Mouse (Mus musculus) left cerebral cortex, postnatal 14 days (tissue): Measurements from ENCODE around the gene Lrrc75a. TPM values are rescaled to one million over a fixed set of nuclear protein-coding genes. Genes with fewer than 3 reads are reported as not detected.

ENCODE experiments used
- DNase-seq, 2 experiments: peaks; one replicate each; pipeline ENCODE4 v3.0.0; 2021 to 2022; ENCODE audit warnings: low spot score in 2 of 2, mixed read lengths in 1 of 2
- intact Hi-C: fragments of 180-260 bp; cut with DNase I; formaldehyde crosslinking; loops from one replicate; pipeline ENCODE4 v1.15.1; 2025
- total RNA-seq, 2 experiments: library from RNA; stranded (reverse); gene quantifications; 2 replicates each; pipeline ENCODE4 v1.2.3; 2021

The Lrrc75a gene
- total RNA-seq, 2 experiments from 2014 or later, result 16.4 to 16.8 TPM

GRCm38 (mm10) chr11:62604886-62605618 lies 43.3 kb downstream of the Lrrc75a start:
- no peak for DNase-seq
- intact Hi-C loops, result no loop called here

DNA sequence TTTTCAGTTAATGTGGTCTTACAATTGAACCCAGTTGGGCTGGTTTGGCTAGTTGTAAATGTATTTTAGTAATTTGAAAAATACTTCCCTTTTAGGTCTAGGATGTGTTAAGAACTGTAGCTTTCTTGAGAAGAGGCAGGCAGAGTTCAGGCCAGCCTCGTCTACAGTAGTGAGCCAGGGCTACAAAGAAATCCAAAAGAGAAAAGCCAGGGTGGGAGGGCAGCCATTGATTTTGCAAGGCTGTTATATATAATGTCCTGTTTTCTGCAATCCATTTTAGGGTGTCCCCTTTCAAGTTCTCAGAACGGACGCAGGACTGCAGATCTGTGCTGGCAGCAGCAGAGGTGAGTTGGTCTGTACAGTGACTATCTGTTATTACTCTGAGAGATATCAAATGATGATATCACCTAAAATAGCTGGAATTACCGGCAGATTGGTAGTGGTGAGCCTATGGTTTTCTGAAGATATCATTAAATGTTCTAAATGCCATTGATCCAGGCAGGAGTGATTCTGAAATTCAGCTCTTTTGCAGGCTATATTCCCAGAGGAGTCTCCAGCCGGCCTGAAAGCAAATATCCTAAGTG lies 44.1 kb downstream of the Lrrc75a start:
- DNase-seq, result no peak
- intact Hi-C loops, result no loop called here

DNA sequence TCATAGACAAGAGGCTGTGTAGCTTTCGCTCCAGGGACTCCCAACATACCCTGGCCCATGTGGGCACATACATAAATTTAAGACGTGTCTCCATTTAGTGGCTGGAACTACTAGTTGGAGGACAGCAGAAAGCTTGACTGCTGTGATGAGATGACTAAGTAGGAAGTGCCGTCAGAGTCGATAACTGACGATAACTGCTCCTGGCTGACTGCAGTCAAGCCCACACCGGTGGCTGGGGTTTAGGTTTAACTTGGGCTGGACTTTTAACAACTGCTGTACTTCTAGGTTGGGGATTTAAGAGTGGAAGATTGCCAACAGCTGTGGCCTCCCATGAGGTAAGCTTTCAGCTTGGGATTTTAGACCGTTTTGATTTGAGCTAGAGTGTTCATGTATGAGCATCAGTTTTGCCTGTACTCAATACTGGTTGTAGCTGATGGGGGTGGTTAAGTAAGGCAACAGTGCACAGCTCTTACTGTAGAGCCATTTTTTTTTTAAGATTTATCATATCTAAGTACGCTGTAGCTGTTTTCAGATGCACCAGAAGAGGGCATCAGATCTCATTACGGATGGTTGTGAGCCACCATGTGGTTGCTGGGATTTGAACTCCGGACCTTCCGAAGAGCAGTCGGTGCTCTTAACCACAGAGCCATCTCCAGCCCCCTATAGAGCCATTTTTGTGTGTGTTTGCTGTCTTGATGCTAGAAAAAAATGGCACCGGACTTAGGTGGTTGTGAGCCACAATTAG lies 44.8 kb downstream of the Lrrc75a start:
- peak; percentile 31 to 60 for DNase-seq
- intact Hi-C loops, result no loop called here

DNA sequence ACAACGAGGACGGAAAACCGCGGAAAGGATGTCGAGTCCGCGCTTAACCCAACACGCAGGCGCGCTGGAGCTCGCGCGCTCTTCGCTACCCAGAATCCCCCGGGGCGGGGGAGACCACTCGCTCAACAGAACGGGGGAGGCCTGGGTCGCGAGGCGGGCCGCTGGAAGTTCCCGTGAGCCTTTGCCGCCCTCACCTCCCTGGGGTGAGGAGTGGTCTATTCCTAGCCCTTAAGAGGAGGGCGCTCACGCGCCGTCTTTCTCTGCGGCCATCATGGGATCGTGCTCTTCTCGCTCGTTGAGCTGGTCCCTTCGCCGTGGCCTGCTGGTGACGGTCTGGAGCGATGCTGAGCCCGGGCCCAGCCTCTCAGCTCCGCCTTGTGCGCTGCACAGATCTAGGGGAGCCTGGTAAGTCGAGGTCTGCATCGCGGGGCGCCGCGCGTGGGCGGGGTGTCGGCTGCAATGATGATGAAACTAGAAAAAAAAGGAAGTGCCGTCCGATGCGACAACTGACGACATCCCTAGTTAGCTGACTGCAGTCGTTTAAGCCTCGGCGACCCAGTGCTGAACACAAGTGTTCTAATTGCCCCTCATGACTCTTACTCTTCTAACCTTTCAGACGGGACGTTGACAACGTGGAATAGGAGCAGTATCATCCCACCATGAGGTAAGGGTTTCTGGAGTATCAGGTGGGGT lies 45.6 kb downstream of the Lrrc75a start:
- intact Hi-C loops, result no loop called here

GRCm38 (mm10) chr11:62601732-62602618 lies 46.3 kb downstream of the Lrrc75a start:
- DNase-seq, result no peak
- intact Hi-C loops, result no loop called here

More for the DNA sequence above, 45.6 kb downstream of the Lrrc75a start:
- DNase-seq, result peak; percentile 98

DNA sequence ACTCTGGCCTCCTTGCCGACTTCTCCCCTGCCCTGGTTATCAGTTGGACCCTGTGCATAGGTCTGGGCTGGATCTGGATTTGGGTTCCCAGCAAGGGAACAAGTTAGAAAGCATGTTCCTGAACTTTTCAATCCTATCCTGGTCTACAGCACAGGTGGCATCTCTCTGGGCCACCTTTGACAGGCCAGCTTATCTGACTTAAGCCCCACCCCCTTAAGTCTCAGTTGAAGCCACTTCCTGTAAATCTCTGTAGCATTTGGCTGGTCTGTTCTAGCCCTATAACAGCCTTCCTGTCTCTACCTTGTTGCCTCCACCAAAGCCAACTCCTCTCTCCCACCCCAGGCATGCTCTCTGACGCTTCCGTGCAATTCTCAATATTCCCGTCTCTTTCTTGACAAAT lies 49.8 kb downstream of the Lrrc75a start:
- intact Hi-C loops, result no loop called here
- no peak for DNase-seq

DNA sequence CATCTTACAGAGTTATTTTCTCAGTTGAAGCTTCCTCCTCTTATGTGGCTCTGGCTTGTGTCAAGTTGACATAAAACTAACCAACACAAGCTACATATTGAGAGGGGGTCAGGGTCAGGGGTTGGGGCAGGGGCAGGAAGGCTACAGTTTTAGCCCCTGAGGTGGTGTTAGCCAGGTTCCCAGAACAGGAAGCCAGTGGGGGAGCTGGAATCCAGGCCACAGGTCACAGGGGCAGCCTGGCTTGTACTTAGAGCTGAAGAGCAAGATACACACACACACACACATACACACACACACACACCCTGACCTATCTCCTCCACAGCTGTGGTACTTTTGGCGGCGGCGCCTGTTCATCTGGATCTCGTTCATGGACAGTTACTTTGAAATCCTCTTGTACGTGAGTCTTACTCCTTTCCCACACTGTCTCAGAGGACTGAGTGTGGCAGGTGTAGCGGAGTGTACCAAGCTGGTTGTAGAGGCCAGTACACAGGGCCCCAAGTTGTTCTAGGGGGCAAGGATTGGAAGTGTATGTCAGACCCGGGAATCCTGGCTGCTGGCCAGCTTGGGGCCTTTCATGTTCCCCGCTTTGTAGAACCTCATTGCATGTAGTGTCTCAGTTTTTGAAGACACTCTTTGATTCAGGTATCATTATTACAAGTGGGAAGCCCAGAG lies 56.3 kb downstream of the Lrrc75a start:
- DNase-seq, result no peak
- intact Hi-C loops, result no loop called here

GRCm38 (mm10) chr11:62591026-62591425 lies 57.3 kb downstream of the Lrrc75a start:
- no peak for DNase-seq
- intact Hi-C loops, result no loop called here

GRCm38 (mm10) chr11:62589391-62589790 lies 58.9 kb downstream of the Lrrc75a start:
- no peak for DNase-seq
- intact Hi-C loops, result no loop called here

- intact Hi-C loops, result no loop called here
- no peak for DNase-seq
These were observed 61.3 kb downstream of the Lrrc75a start for GRCm38 (mm10) chr11:62587034-62587433.

DNA sequence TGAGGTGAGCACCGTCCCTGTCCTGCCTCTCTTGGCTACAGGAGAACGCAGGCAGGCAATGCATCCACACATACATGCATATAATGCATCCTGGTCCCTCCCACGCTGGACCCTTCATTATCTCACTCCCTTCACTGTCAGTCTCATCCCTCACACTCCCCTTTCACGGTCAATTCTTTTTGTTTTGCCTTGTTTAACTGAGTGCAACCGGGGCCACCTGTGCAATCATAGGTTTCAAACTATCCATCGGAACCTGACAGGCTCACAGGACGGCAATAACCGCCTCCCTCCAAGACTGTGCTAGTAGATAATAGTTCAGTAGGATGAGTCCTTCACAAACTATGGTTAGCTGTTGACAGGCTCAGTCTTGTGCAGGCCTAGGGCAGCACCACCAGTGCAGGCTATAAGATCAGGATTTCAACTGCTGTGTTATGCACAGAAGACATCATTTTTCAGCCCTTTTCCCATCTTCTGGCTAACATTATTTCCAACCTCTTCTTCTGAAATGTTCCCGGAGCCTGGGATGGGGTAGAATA lies 63.6 kb downstream of the Lrrc75a start:
- DNase-seq, result no peak
- intact Hi-C loops, result no loop called here

DNA sequence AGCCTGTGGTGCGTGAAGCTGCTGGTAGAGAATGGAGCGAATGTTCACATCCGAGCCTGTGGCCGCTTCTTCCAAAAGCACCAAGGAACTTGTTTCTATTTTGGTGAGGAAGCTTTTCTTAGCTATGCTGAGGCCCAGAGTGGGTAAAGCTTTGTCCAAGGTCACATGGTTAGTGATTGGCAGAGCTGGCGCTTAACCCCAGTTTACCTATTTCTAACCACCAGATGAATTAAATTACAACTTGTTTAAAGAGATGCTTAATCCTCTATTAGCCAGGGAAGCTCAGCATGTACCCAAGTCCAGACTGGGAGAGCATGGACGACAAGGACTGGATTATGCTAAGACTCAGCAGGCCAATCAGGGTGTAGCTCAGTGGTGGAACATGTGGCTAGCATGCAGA lies 65.3 kb downstream of the Lrrc75a start:
- intact Hi-C loops, result no loop called here
- no peak for DNase-seq

DNA sequence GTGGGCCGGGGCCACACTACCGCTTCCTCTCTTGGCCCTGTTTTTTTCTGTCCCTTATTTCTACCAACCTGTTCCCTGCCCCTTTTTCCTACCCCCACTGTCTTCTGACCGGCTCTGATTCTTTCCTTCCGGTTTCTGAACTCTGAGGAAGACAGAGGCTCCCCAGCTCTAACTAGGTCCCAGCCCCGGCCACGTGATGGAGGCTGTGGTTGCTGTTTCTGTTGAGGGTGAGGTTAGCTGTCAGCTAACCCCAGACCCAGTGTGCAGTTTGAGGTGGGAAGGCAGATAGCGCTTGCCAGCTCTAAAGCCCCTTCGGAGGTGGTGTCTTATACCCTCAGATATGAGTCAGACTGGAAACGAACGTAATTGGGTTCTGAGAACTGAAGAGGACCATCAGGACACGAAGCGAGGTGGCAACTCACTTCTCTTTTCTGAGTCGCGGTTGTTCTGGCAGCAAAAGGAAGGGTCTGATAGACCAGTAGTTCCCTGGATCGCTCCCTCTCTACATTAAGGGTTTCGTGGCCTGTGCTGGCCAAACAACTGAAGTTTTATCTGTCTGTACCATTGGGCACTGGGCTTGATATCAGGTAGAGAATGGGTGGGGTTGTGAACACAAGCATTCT lies 71.7 kb downstream of the Lrrc75a start:
- intact Hi-C loops, result no loop called here
- DNase-seq, result peak in 1 of 2 experiments; percentile 34

DNA sequence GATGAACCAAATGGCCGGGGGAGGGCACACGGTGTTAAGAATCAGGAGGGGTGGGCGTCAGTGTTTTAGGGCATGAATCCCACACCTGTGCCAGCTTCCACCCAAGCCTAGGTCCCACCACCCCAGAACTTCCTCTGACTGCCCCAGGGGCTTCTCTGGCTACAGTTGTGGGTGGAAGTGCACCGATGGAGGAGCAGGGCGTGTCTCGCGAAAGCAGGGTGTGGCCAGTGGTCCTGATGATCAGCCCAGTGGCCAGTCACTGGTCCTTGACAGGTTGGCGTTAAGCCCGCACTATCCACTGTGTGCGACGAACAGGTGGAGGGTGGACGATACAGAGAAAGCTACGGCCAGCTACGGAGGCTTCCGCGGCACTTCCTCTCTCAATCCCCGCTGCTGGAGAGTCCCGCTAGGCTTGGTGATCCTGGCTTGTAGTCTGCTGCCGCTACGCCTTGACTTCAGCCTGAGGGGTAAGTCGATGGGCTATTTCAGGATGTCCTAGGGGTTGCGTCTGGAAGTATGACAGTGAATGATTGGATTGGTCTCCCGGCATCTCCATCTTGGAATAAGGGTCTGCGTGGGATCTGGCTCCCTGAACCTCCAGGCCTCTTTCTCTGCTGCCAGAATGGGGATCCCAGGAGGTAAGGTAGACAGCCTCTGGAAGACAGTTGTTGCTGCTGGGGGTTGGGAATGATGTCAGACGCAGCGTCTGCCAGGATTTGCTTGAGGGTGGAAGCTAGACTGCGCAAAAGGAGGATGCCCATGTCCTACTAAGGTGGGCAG lies 72.5 kb downstream of the Lrrc75a start:
- DNase-seq, result peak; percentile 58 to 69
- intact Hi-C loops, result no loop called here

DNA sequence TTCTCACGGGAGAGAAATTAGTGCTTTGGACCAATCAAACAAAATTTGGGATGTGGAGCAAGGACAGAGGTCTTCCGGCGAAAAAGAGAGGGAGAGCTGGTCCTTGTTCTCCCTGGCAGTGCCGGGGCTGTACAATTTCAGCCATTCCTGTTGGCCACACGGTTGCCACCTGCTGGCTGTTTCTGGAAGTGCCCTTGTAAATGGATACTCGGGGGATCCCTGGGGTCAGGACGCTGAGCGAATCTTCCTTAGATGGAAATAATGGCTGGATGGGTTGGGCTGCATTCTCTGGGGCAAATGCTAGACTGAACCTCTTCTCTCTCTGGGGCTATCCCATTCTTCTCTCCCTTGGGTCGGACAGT lies 73.0 kb downstream of the Lrrc75a start:
- intact Hi-C loops, result no loop called here
- peak; percentile 88 to 91 for DNase-seq

GRCm38 (mm10) chr11:62574703-62575085 lies 73.6 kb downstream of the Lrrc75a start:
- no peak for DNase-seq
- intact Hi-C loops, result no loop called here

- intact Hi-C loops, result no loop called here
- DNase-seq, result no peak
These were observed 74.2 kb downstream of the Lrrc75a start, which contains the start of gene Trpv2 for GRCm38 (mm10) chr11:62573959-62574702. TSS of gene Trpv2 (plus strand) at chr11:62574486.
